Mouse (Mus musculus): ENCODE data around the gene Elovl4. TPM values are rescaled to one million over a fixed set of nuclear protein-coding genes. Genes with fewer than 3 reads are reported as not detected.

Gene Elovl4
- polyA plus RNA-seq, 1 experiment from 2014 or later: 28.2 TPM

DNA sequence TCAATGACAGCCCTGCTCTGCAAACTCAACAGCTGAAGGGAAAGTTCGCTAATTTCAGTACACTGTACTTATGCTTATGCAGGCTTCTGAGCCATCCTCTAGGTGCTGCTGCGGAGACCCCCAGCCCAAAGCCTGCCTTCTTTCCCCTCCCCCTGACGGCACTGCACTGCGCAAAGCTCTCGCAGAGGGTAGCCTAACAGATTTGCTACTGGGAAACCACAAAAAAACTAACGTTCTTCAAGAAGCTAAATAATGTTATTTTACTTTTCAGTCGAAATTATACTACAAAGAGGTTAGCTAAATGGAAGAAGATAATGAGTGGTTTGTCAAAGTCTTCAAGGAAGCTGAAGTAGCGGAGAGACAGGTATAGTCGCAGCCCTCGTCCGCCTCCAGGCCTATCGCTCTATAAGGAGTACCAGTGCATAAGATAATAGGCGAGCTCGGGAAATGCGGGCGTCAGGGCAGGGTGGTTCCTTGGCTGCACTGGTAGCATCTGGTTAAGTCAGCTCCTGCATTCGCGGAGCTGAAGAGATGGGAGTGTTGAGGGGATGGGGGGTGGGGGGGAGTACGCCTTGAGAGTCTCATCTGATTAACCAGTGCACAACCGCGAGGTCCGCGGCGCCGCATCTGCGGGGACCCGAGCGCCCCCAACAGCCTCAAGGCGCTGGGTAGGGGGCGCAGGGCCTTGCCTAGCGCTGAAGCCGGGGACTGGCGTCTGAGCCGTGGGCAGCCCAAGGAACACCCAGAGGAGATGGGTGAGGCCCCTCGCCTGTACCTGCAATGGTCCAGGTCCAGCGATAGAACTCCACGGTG lies 707 bp downstream of the Elovl4 start:
- WGBS: under 1% methylated on average over 37 of the region's 37 CpGs
- no peaks in the 10 kb centered on the region for H3K36me3 ChIP-seq
- peak overlapping the region; percentile 67 for H3K27ac ChIP-seq
- peak overlapping the region; percentile 62 for H3K9ac ChIP-seq
- peak overlapping the region; percentile 89 for H3K4me2 ChIP-seq (replicated peaks)
- peaks cover 12% of the 10 kb centered on the region; the same call in 1 of the 2 replicates for H3K27me3 ChIP-seq
- H3K9me3 ChIP-seq: no peaks in the 10 kb centered on the region
- ATAC-seq (ENCODE audit: insufficient number of reproducible peaks, insufficient read depth, low FRiP score, low TSS enrichment): peak; percentile 84
- peak overlapping the region; percentile 62 for H3K4me3 ChIP-seq
- H3K4me1 ChIP-seq: peaks cover 12% of the 10 kb centered on the region

GRCm38 (mm10) chr9:83804341-83804740 lies 1.7 kb downstream of the Elovl4 start:
- peaks cover 12% of the 10 kb centered on the region; the same call in 1 of the 2 replicates for H3K27me3 ChIP-seq
- H3K36me3 ChIP-seq: no peaks in the 10 kb centered on the region
- H3K9me3 ChIP-seq: no peaks in the 10 kb centered on the region
- peaks cover 12% of the 10 kb centered on the region for H3K4me1 ChIP-seq
- no peak overlapping the region for H3K27ac ChIP-seq
- H3K4me3 ChIP-seq: 0 out of 2 replicates have a peak overlapping the region, but pooled peaks have one; percentile 62
- ATAC-seq (ENCODE audit: insufficient number of reproducible peaks, insufficient read depth, low FRiP score, low TSS enrichment): no peak
- 66% methylated on average over 13 of the region's 13 CpGs for WGBS
- H3K4me2 ChIP-seq (replicated peaks): peak overlapping the region; percentile 89
- H3K9ac ChIP-seq: no peak overlapping the region

- Histone ChIP-seq H3K4me2 (replicated peaks) (no peak overlapping the region), H3K4me1 (no peaks in the 10 kb centered on the region), H3K9me3 (no peaks in the 10 kb centered on the region), H3K4me3 (no peak overlapping the region), H3K36me3 (no peaks in the 10 kb centered on the region), H3K27me3 (no peaks in the 10 kb centered on the region), H3K9ac (no peak overlapping the region), H3K27ac (no peak overlapping the region)
- WGBS: 82% methylated on average over 8 of the region's 8 CpGs
- ATAC-seq (ENCODE audit: insufficient number of reproducible peaks, insufficient read depth, low FRiP score, low TSS enrichment): no peak
Measured at GRCm38 (mm10) chr9:83797898-83798297, 8.2 kb downstream of the Elovl4 start.

GRCm38 (mm10) chr9:83796875-83797274 lies 9.2 kb downstream of the Elovl4 start:
- no peak for ATAC-seq (ENCODE audit: insufficient number of reproducible peaks, insufficient read depth, low FRiP score, low TSS enrichment)
- no peaks in the 10 kb centered on the region for H3K36me3 ChIP-seq
- H3K27me3 ChIP-seq: no peaks in the 10 kb centered on the region

DNA sequence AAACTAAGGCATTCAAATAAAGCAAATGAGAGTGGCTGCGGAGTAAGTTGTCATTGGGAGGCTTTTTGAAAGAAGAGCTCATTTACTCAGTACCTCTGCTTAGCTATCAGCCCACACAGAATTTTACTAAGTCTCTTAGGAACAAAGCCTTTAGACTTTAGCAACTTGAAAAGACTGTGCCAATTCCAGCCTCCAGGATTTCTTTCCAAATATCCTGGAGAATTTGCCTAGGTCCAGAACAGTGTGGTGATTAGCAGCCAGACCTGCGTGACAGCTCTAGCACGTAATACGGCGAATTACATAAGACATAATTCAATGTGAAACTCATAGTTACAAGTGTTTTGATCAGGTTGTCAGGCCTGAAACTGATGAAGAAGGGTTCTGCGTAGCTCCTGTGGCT lies 16.8 kb downstream of the Elovl4 start:
- WGBS: 91% methylated on average over 6 of the region's 6 CpGs
- no peaks in the 10 kb centered on the region for H3K36me3 ChIP-seq
- H3K27ac ChIP-seq: no peak overlapping the region
- H3K4me1 ChIP-seq: no peaks in the 10 kb centered on the region
- no peaks in the 10 kb centered on the region for H3K27me3 ChIP-seq
- no peaks in the 10 kb centered on the region for H3K9me3 ChIP-seq
- no peak overlapping the region for H3K4me2 ChIP-seq (replicated peaks)
- H3K9ac ChIP-seq: no peak overlapping the region
- no peak overlapping the region for H3K4me3 ChIP-seq
- no peak for ATAC-seq (ENCODE audit: insufficient number of reproducible peaks, insufficient read depth, low FRiP score, low TSS enrichment)

More at GRCm38 (mm10) chr9:83796875-83797274, 9.2 kb downstream of the Elovl4 start:
- no peaks in the 10 kb centered on the region for H3K9me3 ChIP-seq
- H3K9ac ChIP-seq: no peak overlapping the region
- no peak overlapping the region for H3K4me2 ChIP-seq (replicated peaks)
- no peak overlapping the region for H3K4me3 ChIP-seq
- no peak overlapping the region for H3K27ac ChIP-seq
- H3K4me1 ChIP-seq: no peaks in the 10 kb centered on the region
- 90% methylated on average over 7 of the region's 7 CpGs for WGBS

GRCm38 (mm10) chr9:83785501-83785900 lies 20.6 kb downstream of the Elovl4 start:
- ATAC-seq (ENCODE audit: insufficient number of reproducible peaks, insufficient read depth, low FRiP score, low TSS enrichment): no peak
- Histone ChIP-seq H3K9ac (no peak overlapping the region), H3K9me3 (no peaks in the 10 kb centered on the region), H3K4me3 (no peak overlapping the region), H3K27ac (no peak overlapping the region), H3K4me1 (no peaks in the 10 kb centered on the region), H3K36me3 (peaks cover 5% of the 10 kb centered on the region), H3K4me2 (replicated peaks) (no peak overlapping the region), H3K27me3 (no peaks in the 10 kb centered on the region)
- 60% methylated on average over 1 of the region's 1 CpGs for WGBS

DNA sequence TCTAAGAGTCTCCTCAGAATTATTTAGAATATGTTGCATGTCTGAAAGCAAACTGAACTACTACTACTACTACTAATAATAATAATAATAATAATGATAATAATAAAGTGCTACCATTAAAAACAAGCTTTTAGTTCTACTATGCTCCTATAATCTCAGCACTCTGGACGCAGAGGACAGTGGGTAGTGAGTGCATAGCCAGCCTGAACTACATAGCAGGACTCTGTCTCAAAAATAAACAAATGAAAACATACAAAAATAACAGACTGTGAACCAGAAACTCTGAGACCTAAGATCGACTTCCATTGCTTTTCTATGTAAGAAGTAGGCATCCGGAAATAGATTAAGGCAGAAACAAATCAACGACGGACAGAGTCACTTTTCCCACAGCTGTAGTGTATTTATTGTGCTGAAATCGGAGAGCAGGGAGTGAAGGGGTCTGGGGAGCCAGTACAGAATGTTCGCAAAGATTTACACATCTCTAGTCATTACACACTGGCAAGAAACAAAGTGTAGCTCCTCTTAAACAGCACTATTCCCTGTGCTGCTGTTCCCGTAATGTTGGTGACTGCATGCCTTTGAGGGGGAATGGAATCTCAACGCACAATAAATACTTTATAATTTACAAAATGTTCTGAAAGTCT lies 27.6 kb downstream of the Elovl4 start:
- H3K9me3 ChIP-seq: no peaks in the 10 kb centered on the region
- no peak for ATAC-seq (ENCODE audit: insufficient number of reproducible peaks, insufficient read depth, low FRiP score, low TSS enrichment)
- no peaks in the 10 kb centered on the region for H3K27me3 ChIP-seq
- no peak overlapping the region for H3K9ac ChIP-seq
- H3K4me3 ChIP-seq: no peak overlapping the region
- H3K4me1 ChIP-seq: 0 out of 2 replicates have a peak, but pooled peaks cover 4% of the 10 kb centered on the region
- peaks cover 7% of the 10 kb centered on the region for H3K36me3 ChIP-seq
- H3K27ac ChIP-seq: no peak overlapping the region
- 62% methylated on average over 9 of the region's 9 CpGs for WGBS
- H3K4me2 ChIP-seq (replicated peaks): no peak overlapping the region

- 86% methylated on average over 4 of the region's 4 CpGs for WGBS
- H3K4me3 ChIP-seq: no peak overlapping the region
Measured at GRCm38 (mm10) chr9:83761318-83761717, 44.8 kb downstream of the Elovl4 start.

GRCm38 (mm10) chr9:83731877-83732276 lies 74.2 kb downstream of the Elovl4 start:
- 82% methylated on average over 2 of the region's 2 CpGs for WGBS
- Histone ChIP-seq H3K4me3 (no peak overlapping the region), H3K27me3 (no peaks in the 10 kb centered on the region), H3K9ac (no peak overlapping the region), H3K4me2 (replicated peaks) (no peak overlapping the region), H3K4me1 (no peaks in the 10 kb centered on the region), H3K9me3 (no peaks in the 10 kb centered on the region), H3K36me3 (no peaks in the 10 kb centered on the region), H3K27ac (no peak overlapping the region)
- no peak for ATAC-seq (ENCODE audit: insufficient number of reproducible peaks, insufficient read depth, low FRiP score, low TSS enrichment)

More at GRCm38 (mm10) chr9:83761318-83761717, 44.8 kb downstream of the Elovl4 start:
- no peaks in the 10 kb centered on the region for H3K27me3 ChIP-seq
- no peaks in the 10 kb centered on the region for H3K36me3 ChIP-seq
- H3K27ac ChIP-seq: no peak overlapping the region
- ATAC-seq (ENCODE audit: insufficient number of reproducible peaks, insufficient read depth, low FRiP score, low TSS enrichment): no peak; the same call in 1 of the 2 replicates
- no peak overlapping the region for H3K4me2 ChIP-seq (replicated peaks)
- H3K4me1 ChIP-seq: no peaks in the 10 kb centered on the region
- H3K9me3 ChIP-seq: no peaks in the 10 kb centered on the region
- H3K9ac ChIP-seq: no peak overlapping the region

GRCm38 (mm10) chr9:83730836-83731235 lies 75.2 kb downstream of the Elovl4 start:
- Histone ChIP-seq H3K27me3 (no peaks in the 10 kb centered on the region), H3K27ac (no peak overlapping the region), H3K9me3 (no peaks in the 10 kb centered on the region), H3K4me1 (no peaks in the 10 kb centered on the region), H3K4me3 (no peak overlapping the region), H3K36me3 (no peaks in the 10 kb centered on the region), H3K4me2 (replicated peaks) (no peak overlapping the region), H3K9ac (no peak overlapping the region)
- 73% methylated on average over 7 of the region's 7 CpGs for WGBS
- no peak for ATAC-seq (ENCODE audit: insufficient number of reproducible peaks, insufficient read depth, low FRiP score, low TSS enrichment)
